Mouse (Mus musculus): Measurements from ENCODE around the gene Arhgdib.

DNA sequence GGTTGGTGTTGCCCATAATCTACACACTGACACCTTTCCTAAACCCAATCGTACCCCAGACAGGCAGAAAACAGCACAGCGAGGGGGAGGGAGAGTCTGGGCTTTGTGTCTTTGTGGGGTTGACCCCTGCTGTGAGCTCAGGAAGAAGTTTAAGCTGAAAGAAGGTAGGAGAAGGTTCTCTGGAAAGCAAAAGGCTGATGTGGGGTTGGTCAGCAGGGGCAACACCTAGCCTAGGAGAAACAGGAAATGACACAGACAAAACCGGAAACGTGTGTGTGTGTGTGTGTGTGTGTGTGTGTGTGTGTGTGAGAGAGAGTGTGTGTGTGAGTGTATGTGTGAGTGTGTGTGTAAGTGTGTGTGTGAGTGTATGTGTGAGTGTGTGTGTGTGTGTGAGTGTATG, 25.8 kb upstream of the Arhgdib start:
- TF ChIP-seq POLR2A (IDR thresholded peaks at IDR 0.05; ENCODE audit: insufficient read length, low read depth) (no peak), MYOD1 (IDR thresholded peaks at IDR 0.05; ENCODE audit: control insufficient read depth in 1 of 3, insufficient read length in 2 of 3, low read depth in 2 of 3) (no peak), REST (IDR thresholded peaks at IDR 0.05; ENCODE audit: insufficient read depth, insufficient read length) (no peak), CEBPB (IDR thresholded peaks at IDR 0.05; ENCODE audit: insufficient read depth, poor library complexity, severe bottlenecking) (no peak), TCF12 (IDR thresholded peaks at IDR 0.05; ENCODE audit: insufficient read depth, poor library complexity, severe bottlenecking) (no peak), MAX (IDR thresholded peaks at IDR 0.05; ENCODE audit: low read depth) (no peak)
